In the genomic region with DNA sequence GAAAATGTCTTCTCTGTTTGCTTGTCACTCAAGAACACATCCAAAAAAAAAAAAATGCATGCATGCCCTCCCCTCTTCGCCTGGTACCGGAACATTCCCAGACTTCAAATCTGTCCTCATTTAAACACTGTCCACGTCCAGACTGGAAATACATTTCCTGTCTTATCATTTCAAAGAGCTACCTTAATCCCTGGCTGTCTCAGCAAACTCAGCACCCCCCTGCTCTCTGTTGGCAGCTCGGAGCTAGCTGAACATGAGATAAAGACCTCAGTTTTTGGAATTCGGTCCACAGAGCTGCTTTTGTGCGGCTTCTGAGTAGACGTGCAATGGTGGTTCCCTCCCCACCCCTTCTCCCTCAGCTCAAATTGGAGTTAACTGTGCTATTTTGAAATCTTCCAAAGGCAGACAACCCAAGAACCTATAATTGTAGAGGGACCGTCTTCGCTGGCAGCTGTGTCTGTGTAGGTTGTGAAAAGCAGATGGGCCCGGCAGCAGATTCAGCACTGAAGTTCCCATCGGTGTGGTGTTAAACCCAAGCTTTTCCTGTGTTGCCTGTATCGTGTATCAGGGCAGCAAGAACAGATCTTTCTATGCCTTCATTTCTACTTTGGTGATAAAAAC, we compare ENCODE assay signal across 16 mouse cellular contexts. TPM values are rescaled to one million over a fixed set of nuclear protein-coding genes. Genes with fewer than 3 reads are reported as not detected.
DNase-seq lines count a peak whose midpoint lies in the region; ATAC-seq and TF ChIP-seq lines count a peak whose summit lies in the region.
"Had no signal": no experiment of that assay in that cellular context is flagged by ENCODE, and none has a peak within 500 bp of the region (broad histone marks: within the 10 kb centered on the region; RNA-seq: fewer than 3 reads in every experiment).

No protein-coding gene starts in this region.

- intact Hi-C loops in left cerebral cortex, adult 2 months (cut with DNase I), result loop anchor here (1.0 to 2.0 kb wide), 3 partner anchors 78 to 107 kb away; no protein-coding TSS in a partner anchor

- WGBS in kidney, embryonic 16.5 days, result 91% methylated on average over 12 of the region's 12 CpGs

- TF ChIP-seq CTCF in left cerebral cortex, adult 2 months (IDR thresholded peaks at IDR 0.05), result no peak

- no peak overlapping the region for H3K4me3 ChIP-seq in left cerebral cortex, adult 2 months
- H3K4me3 ChIP-seq in kidney, embryonic 16.5 days (ENCODE audit: low read length), result no peak overlapping the region
- H3K4me3 ChIP-seq: forebrain, embryonic 12.5 days; liver, embryonic 15.5 days had no signal

- peak; percentile 52 for DNase-seq in layer of hippocampus, adult 11-12 months (ENCODE audit: low spot score)
- DNase-seq in layer of hippocampus, adult 9-10 months (ENCODE audit: low spot score), result no peak
- peak; percentile 63 to 78 for DNase-seq in frontal cortex, postnatal 14 days (ENCODE audit: low spot score in 2 of 2)
- peak; percentile 52 to 60 for DNase-seq in left cerebral cortex, adult 2 months (ENCODE audit: extremely low spot score in 1 of 2, low spot score in 2 of 2)
- peak; percentile 78 to 90 for DNase-seq in right cerebral cortex, postnatal 36 days (ENCODE audit: low spot score in 2 of 2)
- no peak for DNase-seq in B cell, adult 2 months
- DNase-seq: adrenal gland, postnatal 14 days; cerebellum, adult 18-20 months; lung, postnatal 4 days had no signal

- peaks cover 6% of the 10 kb centered on the region; the same call in 1 of the 2 replicates for H3K9me3 ChIP-seq in kidney, embryonic 16.5 days (ENCODE audit: low read length)
- H3K9me3 ChIP-seq: liver, embryonic 15.5 days had no signal

- H3K27me3 ChIP-seq in kidney, embryonic 16.5 days (ENCODE audit: insufficient read depth, low read length), result no peaks in the 10 kb centered on the region
- H3K27me3 ChIP-seq: liver, embryonic 15.5 days had no signal

- H3K9ac ChIP-seq in kidney, embryonic 16.5 days (replicated peaks; ENCODE audit: low read length), result no peak overlapping the region
- H3K9ac ChIP-seq: forebrain, embryonic 12.5 days; liver, embryonic 15.5 days had no signal

- H3K27ac ChIP-seq in left cerebral cortex, adult 2 months, result peak overlapping the region; percentile 74
- no peak overlapping the region for H3K27ac ChIP-seq in kidney, embryonic 16.5 days (ENCODE audit: low read length)
- H3K27ac ChIP-seq: forebrain, embryonic 12.5 days; liver, embryonic 15.5 days had no signal

- H3K4me1 ChIP-seq in kidney, embryonic 16.5 days (ENCODE audit: insufficient read depth, low read length), result no peaks in the 10 kb centered on the region; the same call in 1 of the 2 replicates
- H3K4me1 ChIP-seq: liver, embryonic 15.5 days had no signal

- H3K4me2 ChIP-seq in kidney, embryonic 16.5 days (replicated peaks; ENCODE audit: low read depth, low read length), result no peak overlapping the region
- H3K4me2 ChIP-seq: forebrain, embryonic 12.5 days; liver, embryonic 15.5 days had no signal

- ATAC-seq in kidney, embryonic 16.5 days (ENCODE audit: low FRiP score, low TSS enrichment), result no peak
- ATAC-seq: midbrain, embryonic 16.5 days had no signal

- no peaks in the 10 kb centered on the region for H3K36me3 ChIP-seq in kidney, embryonic 16.5 days (ENCODE audit: insufficient read depth, low read length)
- H3K36me3 ChIP-seq: forebrain, embryonic 12.5 days; liver, embryonic 15.5 days had no signal

RNA-seq across cellular contexts. Expression of gene Ppfibp1, which starts 10.8 kb away (rescaled TPM):
- 10 to 100 TPM; 61.0 to 61.6 TPM for total RNA-seq in left cerebral cortex, adult 2 months (2021)
- 66.1 and 71.1 TPM in 2 replicates for polyA plus RNA-seq in kidney, embryonic 16.5 days (2015; fragmentation: Nextera tagmentation; extraction: Ambion mirVana)

RNA-seq across cellular contexts. Expression of gene Smco2, which starts 27.6 kb away (rescaled TPM):
- not detected for total RNA-seq in left cerebral cortex, adult 2 months (2021)
- polyA plus RNA-seq in kidney, embryonic 16.5 days (2015; fragmentation: Nextera tagmentation; extraction: Ambion mirVana), result not detected in 2 replicates
- total RNA-seq: adrenal gland, postnatal 14 days; layer of hippocampus, postnatal 14 days had no signal
- polyA plus RNA-seq: forebrain, embryonic 12.5 days; intestine, embryonic 14.5 days; liver, embryonic 15.5 days; midbrain, embryonic 16.5 days; neural tube, embryonic 14.5 days had no signal

Comparison
In these comparisons a context has a peak if more than half of its experiments do, and no peak if none do; other contexts are left out.
1. DNase-seq: peak in layer of hippocampus, adult 11-12 months (single experiment), frontal cortex, postnatal 14 days (2 of 2), left cerebral cortex, adult 2 months (2 of 2) and right cerebral cortex, postnatal 36 days (2 of 2); none in layer of hippocampus, adult 9-10 months (single experiment) and B cell, adult 2 months (0 of 2).